Mouse (Mus musculus): ENCODE measurements at regions not wholly inside any gene's neighbourhood (a gene's known extent, or its start where the extent isn't known, plus 50 kb on each side); places are given as distances from the start of the nearest gene placed in this dataset.

DNA sequence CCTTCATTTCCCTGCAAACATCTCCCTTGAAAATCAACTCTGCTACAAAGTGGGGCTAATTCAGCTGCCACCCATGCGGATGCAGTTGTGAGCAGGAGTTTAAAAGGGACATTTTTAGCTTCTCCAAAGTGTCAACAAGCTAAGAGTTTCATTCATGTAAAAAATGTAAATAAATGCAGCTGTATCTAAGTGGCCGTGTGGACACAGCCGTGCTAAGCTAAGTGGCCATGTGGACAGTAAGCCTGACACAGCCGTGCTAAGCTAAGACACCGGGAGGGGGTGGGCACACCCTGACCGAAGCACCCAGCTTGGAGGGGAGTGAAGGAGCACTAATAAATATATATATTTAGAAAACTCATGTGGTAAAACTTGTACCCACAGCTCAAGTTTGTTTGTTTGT is 52.6 kb upstream of the Cnih3 start:
- DNase-seq (ENCODE audit: low spot score), result no peak

DNA sequence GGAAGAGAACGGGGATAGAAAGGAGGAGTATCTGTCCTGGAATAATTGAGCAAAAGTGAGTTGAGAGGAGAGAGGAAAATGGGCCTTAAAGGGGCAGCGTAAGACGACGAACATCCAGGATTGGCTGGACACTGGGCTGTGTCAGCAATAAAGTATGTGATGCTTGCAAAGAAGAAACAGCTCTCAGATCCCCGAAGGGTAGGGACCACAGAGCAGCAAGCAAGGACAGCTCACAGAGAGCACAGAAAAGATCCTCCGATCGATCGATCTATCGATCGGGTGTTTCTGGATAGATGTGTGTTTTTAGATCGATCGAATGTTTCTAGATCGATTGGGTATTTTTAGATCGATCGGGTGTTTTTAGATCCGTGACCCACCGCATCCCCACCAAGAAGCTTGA is 50.3 kb upstream of the Cnih3 start:
- DNase-seq (ENCODE audit: low spot score), result no peak

All from embryo, embryonic 10.5 days (tissue).